Mouse (Mus musculus): ENCODE measurements at regions not wholly inside any gene's neighbourhood (a gene's known extent, or its start where the extent isn't known, plus 50 kb on each side); places are given as distances from the start of the nearest gene placed in this dataset.

GRCm38 (mm10) chr3:102292385-102292784 is 87.9 kb upstream of the Vangl1 start:
- TF ChIP-seq CTCF (IDR thresholded peaks at IDR 0.05; ENCODE audit: extremely low read depth, insufficient read length, insufficient replicate concordance, low read depth, low read length) (no peak), POLR2A (IDR thresholded peaks at IDR 0.05; ENCODE audit: low read depth, low read length) (no peak)
